Mouse (Mus musculus): ENCODE measurements around the gene Nectin1. TPM values are rescaled to one million over a fixed set of nuclear protein-coding genes. Genes with fewer than 3 reads are reported as not detected.
A peak's percentile ranks its signal among the peaks of the same experiment; 100 is the strongest.

Nectin1 gene
- polyA plus RNA-seq, 1 experiment from 2014 or later = 4.9 TPM

GRCm38 (mm10) chr9:43729450-43730266 is 14.1 kb upstream of the Nectin1 start:
- H3K4me1 ChIP-seq = peaks cover 46% of the 10 kb centered on the region
- H3K36me3 ChIP-seq = no peaks in the 10 kb centered on the region
- no peak overlapping the region for H3K4me2 ChIP-seq
- H3K27ac ChIP-seq = no peak overlapping the region
- 18% methylated on average over 10 of the region's 10 CpGs for WGBS
- no peaks in the 10 kb centered on the region for H3K9me3 ChIP-seq (replicated peaks)
- ATAC-seq (replicated peaks; ENCODE audit: low FRiP score) = no peak
- peaks cover 65% of the 10 kb centered on the region for H3K27me3 ChIP-seq
- H3K9ac ChIP-seq = no peak overlapping the region
- H3K4me3 ChIP-seq (replicated peaks) = no peak overlapping the region

GRCm38 (mm10) chr9:43730284-43731027 is 13.3 kb upstream of the Nectin1 start:
- Histone ChIP-seq H3K36me3 (no peaks in the 10 kb centered on the region), H3K27me3 (peaks cover 64% of the 10 kb centered on the region), H3K4me1 (peaks cover 46% of the 10 kb centered on the region), H3K27ac (no peak overlapping the region), H3K4me2 (no peak overlapping the region), H3K9ac (no peak overlapping the region), H3K4me3 (replicated peaks) (no peak overlapping the region), H3K9me3 (replicated peaks) (no peaks in the 10 kb centered on the region)
- WGBS = 20% methylated on average over 22 of the region's 22 CpGs
- peak; percentile 49; the same call in 1 of the 2 replicates for ATAC-seq (replicated peaks; ENCODE audit: low FRiP score)

- WGBS = 81% methylated on average over 6 of the region's 6 CpGs
- ATAC-seq (replicated peaks; ENCODE audit: low FRiP score) = no peak
Measured at GRCm38 (mm10) chr9:43731880-43732279, 11.9 kb upstream of the Nectin1 start.

GRCm38 (mm10) chr9:43732671-43733070 is 11.1 kb upstream of the Nectin1 start:
- no peak for ATAC-seq (replicated peaks; ENCODE audit: low FRiP score)
- WGBS = 15% methylated on average over 8 of the region's 8 CpGs

More at GRCm38 (mm10) chr9:43731880-43732279, 11.9 kb upstream of the Nectin1 start:
- Histone ChIP-seq H3K9ac (no peak overlapping the region), H3K4me3 (replicated peaks) (no peak overlapping the region), H3K27ac (no peak overlapping the region), H3K4me2 (no peak overlapping the region), H3K9me3 (replicated peaks) (no peaks in the 10 kb centered on the region), H3K4me1 (peaks cover 49% of the 10 kb centered on the region), H3K27me3 (peaks cover 62% of the 10 kb centered on the region), H3K36me3 (no peaks in the 10 kb centered on the region)

GRCm38 (mm10) chr9:43734952-43735351 is 8.8 kb upstream of the Nectin1 start:
- H3K27ac ChIP-seq = no peak overlapping the region

More at GRCm38 (mm10) chr9:43732671-43733070, 11.1 kb upstream of the Nectin1 start:
- Histone ChIP-seq H3K27ac (no peak overlapping the region), H3K36me3 (no peaks in the 10 kb centered on the region), H3K27me3 (peaks cover 56% of the 10 kb centered on the region), H3K4me3 (replicated peaks) (no peak overlapping the region), H3K9ac (no peak overlapping the region), H3K4me1 (peaks cover 57% of the 10 kb centered on the region), H3K4me2 (no peak overlapping the region), H3K9me3 (replicated peaks) (no peaks in the 10 kb centered on the region)

GRCm38 (mm10) chr9:43736046-43736730 is 7.6 kb upstream of the Nectin1 start:
- Histone ChIP-seq H3K9me3 (replicated peaks) (no peaks in the 10 kb centered on the region), H3K4me2 (no peak overlapping the region), H3K4me1 (peaks cover 44% of the 10 kb centered on the region), H3K27me3 (peaks cover 43% of the 10 kb centered on the region), H3K36me3 (no peaks in the 10 kb centered on the region), H3K9ac (no peak overlapping the region), H3K27ac (no peak overlapping the region), H3K4me3 (replicated peaks) (no peak overlapping the region)
- WGBS = 92% methylated on average over 9 of the region's 9 CpGs
- ATAC-seq (replicated peaks; ENCODE audit: low FRiP score) = no peak

More at GRCm38 (mm10) chr9:43734952-43735351, 8.8 kb upstream of the Nectin1 start:
- H3K4me1 ChIP-seq = peaks cover 50% of the 10 kb centered on the region
- H3K27me3 ChIP-seq = peaks cover 52% of the 10 kb centered on the region
- ATAC-seq (replicated peaks; ENCODE audit: low FRiP score) = no peak
- no peak overlapping the region for H3K9ac ChIP-seq
- no peaks in the 10 kb centered on the region for H3K9me3 ChIP-seq (replicated peaks)
- H3K4me2 ChIP-seq = no peak overlapping the region
- H3K4me3 ChIP-seq (replicated peaks) = no peak overlapping the region
- no peaks in the 10 kb centered on the region for H3K36me3 ChIP-seq

GRCm38 (mm10) chr9:43737331-43737730 is 6.5 kb upstream of the Nectin1 start:
- no peak overlapping the region for H3K4me3 ChIP-seq (replicated peaks)
- no peak overlapping the region for H3K9ac ChIP-seq
- peaks cover 35% of the 10 kb centered on the region for H3K27me3 ChIP-seq
- ATAC-seq (replicated peaks; ENCODE audit: low FRiP score) = no peak
- whole genome bisulfite sequencing = 7% methylated on average over 3 of the region's 3 CpGs
- H3K4me1 ChIP-seq = peaks cover 38% of the 10 kb centered on the region
- no peaks in the 10 kb centered on the region for H3K36me3 ChIP-seq
- peak overlapping the region; percentile 19; the same call in 1 of the 2 replicates for H3K27ac ChIP-seq
- peak overlapping the region; percentile 42 for H3K4me2 ChIP-seq
- no peaks in the 10 kb centered on the region for H3K9me3 ChIP-seq (replicated peaks)

- ATAC-seq (replicated peaks; ENCODE audit: low FRiP score) = 0 out of 2 replicates have a peak, but pooled peaks have one; percentile 35
- peaks cover 34% of the 10 kb centered on the region for H3K27me3 ChIP-seq
- H3K9ac ChIP-seq = no peak overlapping the region
- peaks cover 36% of the 10 kb centered on the region for H3K4me1 ChIP-seq
- peak overlapping the region; percentile 19; the same call in 1 of the 2 replicates for H3K27ac ChIP-seq
- peak overlapping the region; percentile 0; the same call in 1 of the 2 replicates for H3K4me3 ChIP-seq (replicated peaks)
- WGBS = 2% methylated on average over 12 of the region's 12 CpGs
- no peaks in the 10 kb centered on the region for H3K36me3 ChIP-seq
- no peaks in the 10 kb centered on the region for H3K9me3 ChIP-seq (replicated peaks)
- H3K4me2 ChIP-seq = peak overlapping the region; percentile 42
Measured at GRCm38 (mm10) chr9:43737871-43738292, 5.9 kb upstream of the Nectin1 start.

- Histone ChIP-seq H3K27ac (no peak overlapping the region), H3K36me3 (no peaks in the 10 kb centered on the region), H3K4me1 (peaks cover 35% of the 10 kb centered on the region), H3K4me2 (0 out of 2 replicates have a peak overlapping the region, but pooled peaks have one; percentile 42), H3K9me3 (replicated peaks) (no peaks in the 10 kb centered on the region), H3K4me3 (replicated peaks) (no peak overlapping the region), H3K9ac (no peak overlapping the region), H3K27me3 (peaks cover 27% of the 10 kb centered on the region)
- 33% methylated on average over 6 of the region's 6 CpGs for WGBS
- no peak for ATAC-seq (replicated peaks; ENCODE audit: low FRiP score)
Measured at GRCm38 (mm10) chr9:43738480-43739084, 5.2 kb upstream of the Nectin1 start.

- peaks cover 48% of the 10 kb centered on the region for H3K4me1 ChIP-seq
- no peak overlapping the region for H3K9ac ChIP-seq
- no peak for ATAC-seq (replicated peaks; ENCODE audit: low FRiP score)
- H3K36me3 ChIP-seq = no peaks in the 10 kb centered on the region
- H3K27ac ChIP-seq = no peak overlapping the region
- peaks cover 24% of the 10 kb centered on the region for H3K27me3 ChIP-seq
- no peaks in the 10 kb centered on the region for H3K9me3 ChIP-seq (replicated peaks)
- no peak overlapping the region for H3K4me2 ChIP-seq
- WGBS = 81% methylated on average over 2 of the region's 2 CpGs
- no peak overlapping the region for H3K4me3 ChIP-seq (replicated peaks)
Measured at GRCm38 (mm10) chr9:43741277-43741676, 2.5 kb upstream of the Nectin1 start.

- Histone ChIP-seq H3K9me3 (replicated peaks) (no peaks in the 10 kb centered on the region), H3K9ac (no peak overlapping the region), H3K36me3 (no peaks in the 10 kb centered on the region), H3K4me1 (peaks cover 50% of the 10 kb centered on the region), H3K4me3 (replicated peaks) (no peak overlapping the region), H3K27ac (no peak overlapping the region), H3K27me3 (peaks cover 26% of the 10 kb centered on the region), H3K4me2 (no peak overlapping the region)
- WGBS = 75% methylated on average over 4 of the region's 4 CpGs
- no peak for ATAC-seq (replicated peaks; ENCODE audit: low FRiP score)
Measured at GRCm38 (mm10) chr9:43742066-43742465, 1.7 kb upstream of the Nectin1 start.

Measured in kidney, embryonic 15.5 days (tissue).